Mouse (Mus musculus) limb, embryonic 12.5 days (tissue): ENCODE measurements around the gene Dcdc2b. TPM values are rescaled to one million over a fixed set of nuclear protein-coding genes. Genes with fewer than 3 reads are reported as not detected.

Experiments
- ATAC-seq: fragments of 200-750 bp; cut with Nextera tagmentation; 2 replicates; pipeline ENCODE4 v1.8.0; 2017; ENCODE audit warnings: low read depth, moderate TSS enrichment; ENCODE audit not compliant: insufficient number of reproducible peaks, insufficient read depth, low FRiP score, low TSS enrichment
- H3K27ac ChIP-seq: fragments of 300-500 bp; sonication (generic); 2 replicates; pipeline ENCODE4 v1.5.1; 2016; ENCODE audit warnings: mild to moderate bottlenecking, moderate library complexity
- H3K27me3 ChIP-seq: fragments of 300-500 bp; sonication (generic); 2 replicates; pipeline ENCODE4 v1.6.1; 2016; ENCODE audit warnings: mild to moderate bottlenecking, moderate library complexity
- H3K36me3 ChIP-seq: fragments of 300-500 bp; sonication (generic); 2 replicates; pipeline ENCODE4 v1.6.1; 2016; ENCODE audit warnings: mild to moderate bottlenecking, moderate library complexity
- H3K4me1 ChIP-seq: fragments of 300-500 bp; sonication (generic); replicated peaks from 2 replicates; pipeline ENCODE4 v1.6.1; 2016
- H3K4me2 ChIP-seq: fragments of 300-500 bp; sonication (generic); 2 replicates; pipeline ENCODE4 v1.6.1; 2016; ENCODE audit warnings: mild to moderate bottlenecking, moderate library complexity
- H3K4me3 ChIP-seq: fragments of 300-500 bp; sonication (generic); replicated peaks from 2 replicates; pipeline ENCODE4 v1.5.1; 2016; ENCODE audit warnings: mild to moderate bottlenecking
- H3K9ac ChIP-seq: fragments of 300-500 bp; sonication (generic); replicated peaks from 2 replicates; pipeline ENCODE4 v1.6.1; 2016; ENCODE audit warnings: mild to moderate bottlenecking, moderate library complexity
- H3K9me3 ChIP-seq: fragments of 300-500 bp; sonication (generic); 2 replicates; pipeline ENCODE4 v1.6.1; 2016; ENCODE audit warnings: mild to moderate bottlenecking, moderate library complexity
- WGBS: fragments of 180-500 bp; shearing (Covaris S2); methylation state at CpG from one replicate; pipeline ENCODE4 v1.1.7; 2016; 5-methylcytosine and 5-hydroxymethylcytosine counted together
- polyA plus RNA-seq: library from polyadenylated mRNA; unstranded; fragments of >200 nt; fragmentation: Nextera tagmentation; extraction: Ambion mirVana; gene quantifications from 2 replicates; pipeline ENCODE4 v1.2.1, GENCODE M21; 2016

Dcdc2b gene
- polyA plus RNA-seq, 1 experiment from 2014 or later = 2.7 TPM

DNA sequence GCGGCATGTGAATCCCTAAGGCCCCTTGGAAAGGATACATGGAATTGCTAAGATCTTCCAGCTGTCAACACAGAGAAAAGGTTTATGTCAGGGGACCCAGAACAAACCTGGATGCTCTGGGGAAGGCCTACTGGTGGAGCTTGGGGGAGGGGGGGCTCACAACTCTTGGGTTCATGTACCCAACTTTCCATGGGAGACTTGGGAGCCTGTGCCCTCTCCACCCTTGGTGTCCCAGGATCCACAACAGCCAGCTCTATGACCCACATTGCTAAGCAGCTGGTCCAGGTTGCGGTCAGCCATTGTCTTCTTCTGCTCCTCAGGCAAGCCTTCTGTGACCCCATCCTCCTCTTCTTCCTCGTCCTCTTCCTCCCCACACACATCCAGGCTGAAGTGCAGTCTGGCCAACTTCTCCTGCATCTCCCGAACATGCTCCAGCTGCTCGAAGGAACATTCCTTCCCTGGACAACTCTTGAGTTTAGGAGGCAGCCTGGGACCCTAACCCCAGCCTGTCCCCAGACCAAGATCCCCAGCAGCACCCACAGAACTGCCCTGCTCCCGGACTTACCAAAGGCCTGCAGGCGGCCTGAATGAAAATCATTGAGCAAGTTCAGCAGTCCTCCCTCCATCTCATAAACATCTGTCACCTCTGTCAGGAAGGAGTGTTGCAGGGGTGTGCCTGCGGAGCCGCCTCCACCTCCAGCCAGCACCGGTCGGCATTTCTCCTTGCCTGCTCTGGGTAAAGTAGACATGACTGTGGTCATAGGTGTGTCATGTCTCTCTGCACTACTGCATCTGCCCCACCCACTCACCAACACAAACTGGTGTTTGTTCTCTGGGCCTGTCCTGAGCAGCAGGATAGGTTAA is 6.6 kb upstream of the Dcdc2b start:
- ATAC-seq = no peak
- peaks cover 38% of the 10 kb centered on the region for H3K4me1 ChIP-seq
- H3K4me3 ChIP-seq = no peak overlapping the region
- 88% methylated on average over 11 of the region's 11 CpGs for WGBS
- H3K9me3 ChIP-seq = no peaks in the 10 kb centered on the region
- no peak overlapping the region for H3K27ac ChIP-seq
- no peak overlapping the region for H3K9ac ChIP-seq
- H3K4me2 ChIP-seq = no peak overlapping the region
- H3K27me3 ChIP-seq = no peaks in the 10 kb centered on the region
- peaks cover 26% of the 10 kb centered on the region for H3K36me3 ChIP-seq

DNA sequence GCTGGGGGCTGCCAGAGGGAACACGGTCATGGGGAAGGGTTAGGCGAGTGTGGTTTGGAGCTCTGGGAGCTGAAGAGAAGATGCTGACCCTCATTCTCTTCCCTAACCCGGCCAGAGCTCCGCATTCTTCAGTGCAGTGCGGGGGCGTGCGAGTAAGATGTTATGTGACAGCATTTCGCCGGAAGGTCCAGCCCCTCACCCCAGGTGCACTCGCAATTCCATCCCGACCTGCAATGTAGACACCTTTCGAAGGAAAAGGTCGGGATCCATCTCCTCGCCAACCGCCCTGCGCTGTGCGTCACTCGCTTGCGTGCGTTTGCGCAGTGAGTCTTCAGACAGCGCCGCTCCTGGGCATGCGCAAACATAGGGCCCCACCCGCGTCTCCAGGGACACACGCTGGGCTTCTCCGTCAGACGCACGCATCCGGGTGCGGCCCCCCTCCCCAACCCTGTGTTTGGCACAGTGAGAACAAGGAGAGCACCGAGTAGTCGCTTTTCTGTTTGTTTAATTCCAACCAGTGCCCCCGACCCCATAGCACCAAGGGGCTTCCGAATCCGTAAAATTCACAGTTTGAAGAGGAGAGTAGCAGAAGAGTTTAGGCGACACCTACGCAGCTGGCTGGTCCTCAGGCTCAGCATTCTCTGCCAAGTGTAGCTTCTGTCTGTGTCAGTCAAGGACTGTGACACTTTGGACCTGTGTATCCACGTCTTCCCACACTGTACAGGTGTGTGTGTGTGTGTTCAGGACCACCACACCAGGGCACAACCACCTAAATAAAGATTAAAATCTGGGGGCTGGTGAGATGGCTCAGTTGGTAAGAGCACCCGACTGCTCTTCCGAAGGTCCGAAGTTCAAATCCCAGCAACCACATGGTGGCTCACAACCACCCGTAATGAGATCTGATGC is 5.0 kb upstream of the Dcdc2b start, which contains the start of gene Iqcc:
Iqcc (minus strand) TSS at position 314 of the 906 bp plus-strand sequence.
- Histone ChIP-seq H3K4me3 (peak within 1 kb of the TSS; percentile 56), H3K4me1 (peaks cover 23% of the 10 kb centered on the region), H3K4me2 (peak within 1 kb of the TSS; percentile 68), H3K9ac (peak within 1 kb of the TSS; percentile 73), H3K27me3 (no peaks in the 10 kb centered on the region), H3K9me3 (no peaks in the 10 kb centered on the region), H3K27ac (peak within 1 kb of the TSS; percentile 81), H3K36me3 (peaks cover 26% of the 10 kb centered on the region)
- WGBS = 5% methylated on average over 44 of the region's 44 CpGs
- peak; percentile 67 for ATAC-seq

DNA sequence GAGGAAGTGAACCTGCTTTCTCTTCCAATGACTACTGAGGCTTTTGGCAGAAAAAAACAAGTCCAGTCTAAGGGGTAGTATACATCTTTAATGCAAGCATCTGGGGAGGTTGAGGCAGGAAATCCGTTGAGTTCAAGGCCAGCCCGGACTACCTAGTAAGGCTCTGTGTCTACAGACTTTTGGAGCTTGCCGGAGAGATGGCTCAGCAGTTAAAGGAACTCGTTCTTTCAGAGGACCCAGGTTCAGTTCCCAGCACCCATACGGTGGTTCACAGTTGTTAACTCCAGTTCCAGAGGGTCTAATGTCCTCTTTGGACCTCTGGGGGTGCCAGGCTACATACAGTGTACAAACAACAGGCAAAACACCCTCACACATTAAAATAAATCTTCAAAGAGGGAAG is 4.0 kb upstream of the Dcdc2b start:
- Histone ChIP-seq H3K4me1 (peaks cover 20% of the 10 kb centered on the region), H3K27ac (no peak overlapping the region), H3K36me3 (peaks cover 26% of the 10 kb centered on the region), H3K9me3 (no peaks in the 10 kb centered on the region), H3K4me3 (peak overlapping the region; percentile 56), H3K9ac (peak overlapping the region; percentile 73), H3K4me2 (peak overlapping the region; percentile 68), H3K27me3 (no peaks in the 10 kb centered on the region)
- ATAC-seq = no peak
- 94% methylated on average over 5 of the region's 5 CpGs for WGBS

DNA sequence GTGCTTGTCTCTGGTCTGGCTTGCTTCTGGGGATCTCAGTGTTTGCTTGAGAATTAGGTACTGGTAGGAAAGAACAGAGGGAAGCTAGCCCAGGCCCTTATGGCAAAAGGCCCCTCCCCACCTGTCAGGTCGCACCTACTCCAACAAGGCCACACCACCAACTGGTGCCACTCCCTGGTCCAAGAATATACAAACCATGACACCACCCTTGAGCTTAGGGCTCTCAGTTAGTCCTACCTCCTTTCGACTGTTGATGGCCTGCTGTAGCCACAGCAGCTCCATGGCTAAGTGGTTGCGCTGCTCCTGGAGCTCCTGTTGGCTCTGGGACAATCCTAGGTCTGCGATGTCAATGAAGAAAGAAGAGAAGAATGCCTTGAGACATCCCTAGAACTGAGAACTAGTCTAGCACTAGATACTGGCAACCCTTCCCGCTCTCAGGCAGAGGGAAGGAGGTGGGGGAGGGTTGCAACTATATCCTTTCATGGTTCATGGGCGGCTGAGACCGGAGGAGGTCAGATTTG is 3.1 kb upstream of the Dcdc2b start:
- H3K9ac ChIP-seq = no peak overlapping the region
- H3K9me3 ChIP-seq = no peaks in the 10 kb centered on the region
- WGBS = 92% methylated on average over 7 of the region's 7 CpGs
- no peaks in the 10 kb centered on the region for H3K27me3 ChIP-seq
- no peak overlapping the region for H3K4me2 ChIP-seq
- no peak overlapping the region for H3K27ac ChIP-seq
- no peak overlapping the region for H3K4me3 ChIP-seq
- ATAC-seq = no peak
- H3K36me3 ChIP-seq = peaks cover 26% of the 10 kb centered on the region
- peaks cover 11% of the 10 kb centered on the region for H3K4me1 ChIP-seq

DNA sequence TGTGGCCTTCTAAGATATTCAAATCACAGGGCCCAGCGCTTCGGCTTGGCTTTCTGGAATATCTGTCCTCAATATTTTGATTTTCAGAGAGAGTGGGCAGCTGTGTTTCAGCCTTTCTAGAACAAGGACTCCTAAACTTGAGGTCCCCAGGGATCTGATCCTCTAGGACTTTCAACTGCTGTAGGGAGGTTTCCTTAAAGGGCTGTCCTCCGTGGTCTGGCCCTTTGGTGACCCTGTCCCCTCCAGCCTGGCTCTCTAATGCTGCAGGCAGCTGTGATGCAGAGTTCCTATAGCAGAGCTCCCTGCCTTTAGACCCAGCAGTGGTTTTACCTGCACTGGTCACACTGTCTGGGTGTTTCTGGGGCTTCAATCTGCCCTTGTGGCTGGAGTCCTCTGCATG is 2.6 kb upstream of the Dcdc2b start:
- Histone ChIP-seq H3K27ac (no peak overlapping the region), H3K9ac (no peak overlapping the region), H3K27me3 (no peaks in the 10 kb centered on the region), H3K9me3 (no peaks in the 10 kb centered on the region), H3K4me1 (peaks cover 8% of the 10 kb centered on the region), H3K4me2 (no peak overlapping the region), H3K36me3 (peaks cover 26% of the 10 kb centered on the region), H3K4me3 (no peak overlapping the region)
- 92% methylated on average over 3 of the region's 3 CpGs for WGBS
- no peak for ATAC-seq

DNA sequence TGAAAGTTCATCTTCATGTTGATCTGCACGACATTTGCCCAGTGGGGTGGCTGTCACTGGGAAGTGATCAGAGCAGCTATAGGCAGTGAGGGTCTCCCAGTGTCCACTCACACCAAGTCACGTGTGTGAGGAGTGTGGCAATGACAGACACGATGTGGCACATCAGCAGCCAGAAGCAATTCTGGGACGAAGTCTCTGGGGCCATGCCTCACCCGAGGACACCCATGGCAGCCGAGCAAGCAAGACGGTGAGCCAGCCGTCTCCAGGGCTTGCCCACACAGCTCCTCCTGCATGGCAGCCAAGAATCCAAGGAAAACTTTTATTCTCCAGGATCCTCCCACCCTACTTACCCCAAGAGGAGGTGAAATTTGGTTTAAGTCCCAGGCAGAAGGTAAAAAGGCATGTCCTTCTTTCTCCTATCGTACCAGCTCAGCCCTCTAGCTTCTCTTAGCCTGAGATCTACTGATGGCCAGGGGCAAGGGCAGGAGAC is 1.8 kb upstream of the Dcdc2b start:
- ATAC-seq = no peak
- Histone ChIP-seq H3K4me2 (no peak overlapping the region), H3K27ac (no peak overlapping the region), H3K36me3 (peaks cover 23% of the 10 kb centered on the region), H3K9me3 (no peaks in the 10 kb centered on the region), H3K9ac (0 out of 2 replicates have a peak overlapping the region, but pooled peaks have one; percentile 23), H3K4me3 (no peak overlapping the region), H3K4me1 (peaks cover 8% of the 10 kb centered on the region), H3K27me3 (no peaks in the 10 kb centered on the region)
- WGBS = 91% methylated on average over 9 of the region's 9 CpGs

DNA sequence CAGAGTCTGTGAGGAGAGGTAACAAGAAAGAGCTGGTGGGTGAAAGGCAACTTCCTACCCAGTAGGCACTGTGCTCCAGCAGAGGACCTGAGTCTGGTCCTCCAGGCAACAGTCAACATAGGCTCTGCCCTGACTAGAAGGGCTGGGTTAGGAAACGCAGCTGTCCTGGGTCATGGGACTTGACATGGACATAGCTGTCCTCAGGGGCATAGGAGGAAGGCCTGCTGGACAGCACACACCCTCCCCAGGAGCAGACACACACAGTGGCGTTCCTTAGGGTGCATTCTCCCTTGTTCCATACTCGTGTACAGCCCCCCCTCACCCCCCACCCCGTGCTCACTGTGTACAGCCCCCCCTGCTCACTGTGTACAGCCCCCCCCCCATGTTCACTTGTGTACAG is 3.6 kb downstream of the Dcdc2b start:
- WGBS = 68% methylated on average over 4 of the region's 4 CpGs
- no peaks in the 10 kb centered on the region for H3K9me3 ChIP-seq
- ATAC-seq = 0 out of 2 replicates have a peak, but pooled peaks have one; percentile 45
- no peak overlapping the region for H3K27ac ChIP-seq
- peaks cover 42% of the 10 kb centered on the region for H3K36me3 ChIP-seq
- no peak overlapping the region for H3K4me2 ChIP-seq
- H3K9ac ChIP-seq = no peak overlapping the region
- H3K4me1 ChIP-seq = no peaks in the 10 kb centered on the region
- no peak overlapping the region for H3K4me3 ChIP-seq
- no peaks in the 10 kb centered on the region for H3K27me3 ChIP-seq

DNA sequence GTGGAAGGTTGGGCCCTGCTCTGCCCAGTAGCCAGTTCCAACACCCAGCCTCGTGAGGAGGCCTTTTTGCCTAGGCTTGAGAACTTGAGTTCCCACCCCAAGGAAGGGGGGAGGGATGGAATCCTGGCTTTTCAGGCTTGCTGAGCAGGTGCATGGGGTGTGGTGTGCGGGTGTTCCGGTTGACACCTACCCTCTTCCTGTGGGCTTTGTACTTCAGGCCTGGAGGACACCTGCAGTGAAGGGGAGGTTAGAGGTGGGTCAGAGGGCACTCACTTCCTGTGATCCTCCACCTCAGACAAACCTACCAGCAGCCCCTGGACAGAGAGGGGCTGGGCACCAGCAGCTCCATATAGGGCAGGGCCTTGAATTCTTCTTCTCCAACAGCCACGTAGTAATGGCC is 4.0 kb downstream of the Dcdc2b start:
- ATAC-seq = 0 out of 2 replicates have a peak, but pooled peaks have one; percentile 2
- no peak overlapping the region for H3K4me2 ChIP-seq
- H3K4me3 ChIP-seq = no peak overlapping the region
- H3K9ac ChIP-seq = no peak overlapping the region
- peaks cover 45% of the 10 kb centered on the region for H3K36me3 ChIP-seq
- no peaks in the 10 kb centered on the region for H3K27me3 ChIP-seq
- no peaks in the 10 kb centered on the region for H3K4me1 ChIP-seq
- H3K27ac ChIP-seq = no peak overlapping the region
- no peaks in the 10 kb centered on the region for H3K9me3 ChIP-seq
- WGBS = 75% methylated on average over 4 of the region's 4 CpGs

DNA sequence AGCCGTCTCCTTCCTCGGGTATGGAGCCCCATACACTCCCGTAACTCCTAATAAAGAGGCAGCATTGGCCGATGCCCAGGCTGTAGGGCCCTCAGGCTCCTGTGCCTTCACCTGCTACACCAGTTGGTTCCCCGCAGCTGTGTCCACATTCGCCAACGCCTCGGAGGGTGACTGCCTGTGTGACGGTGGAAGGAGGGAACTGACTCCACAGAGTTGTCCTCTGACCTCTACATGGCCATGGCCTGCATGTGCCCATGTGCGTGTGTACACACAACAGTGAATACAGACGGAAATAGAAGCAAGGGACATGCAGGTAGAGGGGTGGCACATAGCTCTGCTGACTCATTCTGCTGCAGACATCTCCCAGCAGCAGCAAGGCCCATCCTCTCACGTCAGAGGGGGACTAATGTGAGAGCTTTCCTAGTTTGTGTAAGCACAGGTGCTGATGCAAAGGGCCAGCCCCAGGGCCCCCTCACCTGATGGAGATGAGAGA is 4.9 kb downstream of the Dcdc2b start:
- no peak; the same call in 1 of the 2 replicates for ATAC-seq
- Histone ChIP-seq H3K36me3 (peaks cover 54% of the 10 kb centered on the region), H3K27me3 (no peaks in the 10 kb centered on the region), H3K4me1 (no peaks in the 10 kb centered on the region), H3K4me2 (no peak overlapping the region), H3K4me3 (no peak overlapping the region), H3K9ac (no peak overlapping the region), H3K9me3 (no peaks in the 10 kb centered on the region), H3K27ac (no peak overlapping the region)
- 86% methylated on average over 12 of the region's 12 CpGs for WGBS

DNA sequence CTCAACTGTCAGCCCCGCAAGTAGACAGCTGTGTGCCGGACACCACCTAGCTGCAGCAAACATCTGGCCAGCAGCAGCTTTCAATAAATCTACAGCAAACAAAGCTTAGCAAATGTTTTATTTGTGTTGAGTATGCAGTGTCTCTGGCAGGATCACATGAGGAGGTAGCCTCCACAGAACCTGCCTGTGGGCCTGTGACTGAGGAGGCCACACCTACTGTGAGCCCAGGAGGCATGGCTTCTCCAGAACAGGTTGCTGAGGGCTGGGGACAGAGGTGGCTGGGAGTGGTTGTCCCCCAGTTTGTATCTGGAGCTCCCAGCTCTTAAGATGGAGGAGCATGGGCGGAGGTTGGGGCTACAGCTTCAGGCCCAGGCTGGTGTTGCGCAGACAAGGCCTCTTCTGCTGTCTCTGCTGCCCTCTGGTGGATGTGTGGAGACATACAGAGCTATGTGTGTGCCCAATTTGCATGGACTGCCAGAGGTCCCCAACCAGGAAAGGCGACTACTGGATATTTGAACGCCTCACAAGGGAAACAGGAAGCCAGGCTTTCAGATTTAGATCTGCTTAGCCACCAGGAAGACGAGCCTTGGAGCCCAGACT is 5.5 kb downstream of the Dcdc2b start:
- no peaks in the 10 kb centered on the region for H3K4me1 ChIP-seq
- H3K36me3 ChIP-seq = peaks cover 60% of the 10 kb centered on the region
- H3K4me2 ChIP-seq = no peak overlapping the region
- peak overlapping the region; percentile 56; the same call in 1 of the 2 replicates for H3K27ac ChIP-seq
- no peak overlapping the region; the same call in 1 of the 2 replicates for H3K9ac ChIP-seq
- H3K9me3 ChIP-seq = no peaks in the 10 kb centered on the region
- peak; percentile 58; the same call in 1 of the 2 replicates for ATAC-seq
- no peak overlapping the region for H3K4me3 ChIP-seq
- WGBS = 37% methylated on average over 7 of the region's 7 CpGs
- no peaks in the 10 kb centered on the region for H3K27me3 ChIP-seq
